Mouse (Mus musculus) C3H10T1/2 (cell line): ENCODE results near the gene Slc22a7. TPM values are rescaled to one million over a fixed set of nuclear protein-coding genes. Genes with fewer than 3 reads are reported as not detected.

ENCODE experiments used
- polyA plus RNA-seq, 2 experiments: library from polyadenylated mRNA; unstranded; fragments of >200 nt; fragmentation: generic; extraction: Trizol; gene quantifications; one replicate each; pipeline ENCODE4 v1.2.1; 2012; ENCODE audit warnings: missing spikeins in 2 of 2

The Slc22a7 gene
- not detected for polyA plus RNA-seq

GRCm38 (mm10) chr17:46438298-46438873 is at the start of gene Slc22a7:
TSS of gene Slc22a7 (minus strand) at chr17:46438457.

GRCm38 (mm10) chr17:46487431-46487830 is 49.2 kb upstream of the Slc22a7 start, which contains the start of gene Ttbk1:
TSS of gene Ttbk1 (minus strand) at chr17:46487675.

GRCm38 (mm10) chr17:46428761-46429414 is 9.4 kb downstream of the Slc22a7 start, which contains the start of gene Crip3:
TSS of gene Crip3 (plus strand) at chr17:46428926.

GRCm38 (mm10) chr17:46383294-46384060 is 54.8 kb downstream of the Slc22a7 start, which contains the start of gene Zfp318:
TSS of gene Zfp318 (plus strand) at chr17:46383731.

Other genes starting within 250 kb of the Slc22a7 start
- gene Polh, start 235.8 kb downstream of the Slc22a7 start, polyA plus RNA-seq = 1 to 10 TPM; 1.5 to 9.4 TPM
- gene Xpo5, start 235.7 kb downstream of the Slc22a7 start, polyA plus RNA-seq = 10 to 100 TPM; 14.4 to 24.3 TPM
- gene Polr1c, start 190.4 kb downstream of the Slc22a7 start, polyA plus RNA-seq = 100 to 1,000 TPM; 111 to 156 TPM
- gene Yipf3, start 190.4 kb downstream of the Slc22a7 start, polyA plus RNA-seq = 100 to 1,000 TPM; 159 to 180 TPM
- gene Lrrc73, start 184.9 kb downstream of the Slc22a7 start, polyA plus RNA-seq = 10 to 100 TPM; 10.4 to 11.1 TPM
- 10 to 100 TPM; 54.0 to 58.3 TPM for gene Tjap1, start 155.4 kb downstream of the Slc22a7 start, polyA plus RNA-seq
- 10 to 100 TPM in 1 of 2 experiments, 1 to 10 TPM in 1; 7.2 to 55.2 TPM for gene Dlk2, start 141.0 kb downstream of the Slc22a7 start, polyA plus RNA-seq
- 1 to 10 TPM; 2.7 to 7.7 TPM for gene Abcc10, start 110.1 kb downstream of the Slc22a7 start, polyA plus RNA-seq
- gene Zfp318, start 54.7 kb downstream of the Slc22a7 start, polyA plus RNA-seq = 1 to 10 TPM in 1 of 2 experiments, under 1 TPM in 1; 0.54 to 5.8 TPM
- gene Crip3, start 9.5 kb downstream of the Slc22a7 start, polyA plus RNA-seq = under 1 TPM in 1 of 2 experiments, not detected in 1; 0.93 TPM
- not detected for gene Ttbk1, start 49.2 kb upstream of the Slc22a7 start, polyA plus RNA-seq
- 100 to 1,000 TPM in 1 of 2 experiments, 10 to 100 TPM in 1; 39.0 to 100 TPM for gene Dnph1, start 58.3 kb upstream of the Slc22a7 start, polyA plus RNA-seq
- gene Cul9, start 107.9 kb upstream of the Slc22a7 start, polyA plus RNA-seq = under 1 TPM; 0.07 to 0.85 TPM
- gene Srf, start 117.7 kb upstream of the Slc22a7 start, polyA plus RNA-seq = 10 to 100 TPM; 32.8 to 34.6 TPM
- gene Ptk7, start 191.0 kb upstream of the Slc22a7 start, polyA plus RNA-seq = 1 to 10 TPM in 1 of 2 experiments, under 1 TPM in 1; 0.82 to 7.0 TPM
- 10 to 100 TPM in 1 of 2 experiments, 1 to 10 TPM in 1; 6.4 to 23.3 TPM for gene Klc4, start 207.6 kb upstream of the Slc22a7 start, polyA plus RNA-seq
- gene Mrpl2, start 207.8 kb upstream of the Slc22a7 start, polyA plus RNA-seq = 100 to 1,000 TPM; 127 to 324 TPM
- 100 to 1,000 TPM in 1 of 2 experiments, 10 to 100 TPM in 1; 73.7 to 172 TPM for gene Cul7, start 211.9 kb upstream of the Slc22a7 start, polyA plus RNA-seq
- gene Rrp36, start 235.9 kb upstream of the Slc22a7 start, polyA plus RNA-seq = 10 to 100 TPM; 30.8 to 53.1 TPM
- gene Mea1, start 240.3 kb upstream of the Slc22a7 start, polyA plus RNA-seq = 100 to 1,000 TPM; 206 to 222 TPM
- 100 to 1,000 TPM in 1 of 2 experiments, 10 to 100 TPM in 1; 71.0 to 103 TPM for gene Klhdc3, start 242.5 kb upstream of the Slc22a7 start, polyA plus RNA-seq